Mouse (Mus musculus) liver, adult 2 months (tissue): ENCODE measurements at regions not wholly inside any gene's neighbourhood (a gene's known extent, or its start where the extent isn't known, plus 50 kb on each side); places are given as distances from the start of the nearest gene placed in this dataset.

Source experiments
- CTCF ChIP-seq: fragments of 200-500 bp; IDR thresholded peaks from 2 replicates; pipeline ENCODE4 v1.5.1; 2011; ENCODE audit warnings: low read depth, low read length, control low read depth
- POLR2A ChIP-seq: fragments of 200-500 bp; IDR thresholded peaks from 2 replicates; pipeline ENCODE4 v1.6.1; 2011; ENCODE audit warnings: low read length, control low read depth; ENCODE audit not compliant: insufficient read depth; ENCODE audit errors: extremely low read depth

- TF ChIP-seq POLR2A (no peak), CTCF (no peak)
Observed at GRCm38 (mm10) chr11:82567014-82567685, 178.4 kb downstream of the Tmem132e start.
